Mouse (Mus musculus) heart, adult 8-10 months (tissue): ENCODE results near the gene B430306N03Rik. TPM values are rescaled to one million over a fixed set of nuclear protein-coding genes. Genes with fewer than 3 reads are reported as not detected.
A peak's percentile ranks its signal among the peaks of the same experiment; 100 is the strongest.
"Not testable (repeated sequence)": the region's sequence is repeated elsewhere in the genome, so short reads cannot be mapped to it uniquely, and the experiment has no call there.

Experiments used
- DNase-seq: peaks from one replicate; pipeline ENCODE4 v3.0.0; 2022; ENCODE audit warnings: low spot score
- total RNA-seq, 4 experiments: library from RNA; stranded (reverse); gene quantifications; 2 replicates each; pipeline ENCODE4 v1.2.4; 2022

Gene B430306N03Rik
- total RNA-seq, 4 experiments from 2014 or later: 0.12 to 1.1 (median 0.16) TPM

GRCm38 (mm10) chr17:48312124-48312523 is 3.8 kb upstream of the B430306N03Rik start:
- no peak for DNase-seq

- no peak for DNase-seq
Measured at GRCm38 (mm10) chr17:48318686-48319085, 2.7 kb downstream of the B430306N03Rik start.

GRCm38 (mm10) chr17:48321279-48321678 is 5.3 kb downstream of the B430306N03Rik start:
- DNase-seq: no peak

GRCm38 (mm10) chr17:48323236-48323635 is 7.3 kb downstream of the B430306N03Rik start:
- no peak for DNase-seq

- DNase-seq: no peak
Measured at GRCm38 (mm10) chr17:48324258-48324657, 8.3 kb downstream of the B430306N03Rik start.

GRCm38 (mm10) chr17:48325093-48325492 is 9.2 kb downstream of the B430306N03Rik start:
- DNase-seq: no peak

- no peak for DNase-seq
Measured at GRCm38 (mm10) chr17:48325638-48326037, 9.7 kb downstream of the B430306N03Rik start.

- DNase-seq: no peak
Measured at GRCm38 (mm10) chr17:48326656-48327055, 10.7 kb downstream of the B430306N03Rik start.

- no peak for DNase-seq
Measured at GRCm38 (mm10) chr17:48332524-48332923, 16.6 kb downstream of the B430306N03Rik start.

- DNase-seq: no peak
Measured at GRCm38 (mm10) chr17:48334186-48334585, 18.2 kb downstream of the B430306N03Rik start.

- peak; percentile 79 for DNase-seq
Measured at GRCm38 (mm10) chr17:48336857-48337256, 20.9 kb downstream of the B430306N03Rik start.

GRCm38 (mm10) chr17:48340267-48340666 is 24.3 kb downstream of the B430306N03Rik start:
- no peak for DNase-seq

GRCm38 (mm10) chr17:48341947-48342346 is 26.0 kb downstream of the B430306N03Rik start:
- DNase-seq: no peak

GRCm38 (mm10) chr17:48343065-48343464 is 27.1 kb downstream of the B430306N03Rik start:
- DNase-seq: no peak

- no peak for DNase-seq
Measured at GRCm38 (mm10) chr17:48345824-48346223, 29.9 kb downstream of the B430306N03Rik start.

- DNase-seq: no peak
Measured at GRCm38 (mm10) chr17:48346231-48346630, 30.3 kb downstream of the B430306N03Rik start, which contains the start of gene Trem2. Trem2 (plus strand) TSS chr17:48346401.

- no peak for DNase-seq
Measured at GRCm38 (mm10) chr17:48346834-48347233, 30.9 kb downstream of the B430306N03Rik start.

GRCm38 (mm10) chr17:48347287-48347686 is 31.3 kb downstream of the B430306N03Rik start:
- no peak for DNase-seq

GRCm38 (mm10) chr17:48350681-48351193 is 34.8 kb downstream of the B430306N03Rik start:
- DNase-seq: no peak

- DNase-seq: not testable (repeated sequence)
Measured at GRCm38 (mm10) chr17:48352976-48353375, 37.0 kb downstream of the B430306N03Rik start.

GRCm38 (mm10) chr17:48355822-48356221 is 39.9 kb downstream of the B430306N03Rik start:
- DNase-seq: no peak

- DNase-seq: no peak
Measured at GRCm38 (mm10) chr17:48357892-48358291, 42.0 kb downstream of the B430306N03Rik start.

GRCm38 (mm10) chr17:48359616-48360015 is 43.7 kb downstream of the B430306N03Rik start, which contains the start of gene Treml1:
Treml1 (plus strand) TSS chr17:48359916.
- DNase-seq: no peak

- no peak for DNase-seq
Measured at GRCm38 (mm10) chr17:48360462-48360861, 44.5 kb downstream of the B430306N03Rik start.
